Mouse (Mus musculus): ENCODE results near the gene Adrm1. TPM values are rescaled to one million over a fixed set of nuclear protein-coding genes. Genes with fewer than 3 reads are reported as not detected.

The Adrm1 gene
- polyA plus RNA-seq, 1 experiment from 2014 or later = 107 TPM

- Histone ChIP-seq H3K9me3 (replicated peaks) (no peaks in the 10 kb centered on the region), H3K4me3 (replicated peaks) (no peak overlapping the region), H3K27ac (replicated peaks) (no peak overlapping the region), H3K36me3 (replicated peaks) (no peaks in the 10 kb centered on the region), H3K27me3 (no peaks in the 10 kb centered on the region), H3K4me1 (replicated peaks) (no peaks in the 10 kb centered on the region), H3K4me2 (no peak overlapping the region), H3K9ac (no peak overlapping the region)
- no peak for ATAC-seq (ENCODE audit: insufficient read depth)
- WGBS (ENCODE audit: insufficient replicate concordance) = 65% methylated on average over 6 of the region's 6 CpGs
These were observed 13.4 kb downstream of the Adrm1 start for GRCm38 (mm10) chr2:180184752-180185109.

GRCm38 (mm10) chr2:180185686-180186085 is 14.4 kb downstream of the Adrm1 start:
- Histone ChIP-seq H3K4me3 (replicated peaks) (no peak overlapping the region), H3K36me3 (replicated peaks) (no peaks in the 10 kb centered on the region), H3K4me1 (replicated peaks) (no peaks in the 10 kb centered on the region), H3K27me3 (no peaks in the 10 kb centered on the region), H3K4me2 (no peak overlapping the region), H3K27ac (replicated peaks) (no peak overlapping the region), H3K9me3 (replicated peaks) (no peaks in the 10 kb centered on the region), H3K9ac (no peak overlapping the region)
- WGBS (ENCODE audit: insufficient replicate concordance) = 80% methylated on average over 14 of the region's 14 CpGs
- ATAC-seq (ENCODE audit: insufficient read depth) = no peak

- no peak overlapping the region for H3K27ac ChIP-seq (replicated peaks)
- H3K4me3 ChIP-seq (replicated peaks) = no peak overlapping the region
- no peak for ATAC-seq (ENCODE audit: insufficient read depth)
- H3K36me3 ChIP-seq (replicated peaks) = no peaks in the 10 kb centered on the region
- H3K27me3 ChIP-seq = no peaks in the 10 kb centered on the region
- WGBS (ENCODE audit: insufficient replicate concordance) = 77% methylated on average over 11 of the region's 11 CpGs
- no peaks in the 10 kb centered on the region for H3K9me3 ChIP-seq (replicated peaks)
- H3K4me1 ChIP-seq (replicated peaks) = no peaks in the 10 kb centered on the region
- no peak overlapping the region for H3K9ac ChIP-seq
- H3K4me2 ChIP-seq = no peak overlapping the region
These were observed 16.1 kb downstream of the Adrm1 start for GRCm38 (mm10) chr2:180187362-180187761.

- no peaks in the 10 kb centered on the region for H3K27me3 ChIP-seq
- H3K36me3 ChIP-seq (replicated peaks) = no peaks in the 10 kb centered on the region
- 51% methylated on average over 10 of the region's 12 CpGs for WGBS (ENCODE audit: insufficient replicate concordance)
- no peaks in the 10 kb centered on the region for H3K9me3 ChIP-seq (replicated peaks)
- H3K4me3 ChIP-seq (replicated peaks) = no peak overlapping the region
- no peak for ATAC-seq (ENCODE audit: insufficient read depth)
- H3K4me1 ChIP-seq (replicated peaks) = no peaks in the 10 kb centered on the region
- no peak overlapping the region for H3K27ac ChIP-seq (replicated peaks)
- H3K4me2 ChIP-seq = no peak overlapping the region
- H3K9ac ChIP-seq = no peak overlapping the region
These were observed 25.5 kb downstream of the Adrm1 start for GRCm38 (mm10) chr2:180196610-180197322.

GRCm38 (mm10) chr2:180197323-180198037 is 26.2 kb downstream of the Adrm1 start:
- Histone ChIP-seq H3K36me3 (replicated peaks) (no peaks in the 10 kb centered on the region), H3K4me1 (replicated peaks) (no peaks in the 10 kb centered on the region), H3K4me2 (no peak overlapping the region), H3K9me3 (replicated peaks) (no peaks in the 10 kb centered on the region), H3K4me3 (replicated peaks) (no peak overlapping the region), H3K27me3 (no peaks in the 10 kb centered on the region), H3K27ac (replicated peaks) (no peak overlapping the region), H3K9ac (no peak overlapping the region)
- ATAC-seq (ENCODE audit: insufficient read depth) = no peak
- WGBS (ENCODE audit: insufficient replicate concordance) = 58% methylated on average over 10 of the region's 10 CpGs

GRCm38 (mm10) chr2:180198782-180199181 is 27.5 kb downstream of the Adrm1 start:
- ATAC-seq (ENCODE audit: insufficient read depth) = no peak
- 85% methylated on average over 10 of the region's 10 CpGs for WGBS (ENCODE audit: insufficient replicate concordance)
- H3K27ac ChIP-seq (replicated peaks) = no peak overlapping the region
- H3K4me1 ChIP-seq (replicated peaks) = no peaks in the 10 kb centered on the region
- no peak overlapping the region for H3K4me3 ChIP-seq (replicated peaks)
- H3K9me3 ChIP-seq (replicated peaks) = no peaks in the 10 kb centered on the region
- H3K27me3 ChIP-seq = no peaks in the 10 kb centered on the region
- H3K4me2 ChIP-seq = no peak overlapping the region
- no peaks in the 10 kb centered on the region for H3K36me3 ChIP-seq (replicated peaks)
- no peak overlapping the region for H3K9ac ChIP-seq

- ATAC-seq (ENCODE audit: insufficient read depth) = no peak
- Histone ChIP-seq H3K4me1 (replicated peaks) (no peaks in the 10 kb centered on the region), H3K4me3 (replicated peaks) (no peak overlapping the region), H3K27me3 (no peaks in the 10 kb centered on the region), H3K27ac (replicated peaks) (no peak overlapping the region), H3K9me3 (replicated peaks) (no peaks in the 10 kb centered on the region), H3K9ac (no peak overlapping the region), H3K4me2 (no peak overlapping the region), H3K36me3 (replicated peaks) (no peaks in the 10 kb centered on the region)
- WGBS (ENCODE audit: insufficient replicate concordance) = 66% methylated on average over 11 of the region's 11 CpGs
These were observed 29.4 kb downstream of the Adrm1 start for GRCm38 (mm10) chr2:180200681-180201080.

GRCm38 (mm10) chr2:180201303-180201702 is 30.0 kb downstream of the Adrm1 start:
- Histone ChIP-seq H3K4me1 (replicated peaks) (no peaks in the 10 kb centered on the region), H3K27ac (replicated peaks) (no peak overlapping the region), H3K27me3 (no peaks in the 10 kb centered on the region), H3K36me3 (replicated peaks) (no peaks in the 10 kb centered on the region), H3K4me3 (replicated peaks) (no peak overlapping the region), H3K9me3 (replicated peaks) (no peaks in the 10 kb centered on the region), H3K9ac (no peak overlapping the region), H3K4me2 (no peak overlapping the region)
- WGBS (ENCODE audit: insufficient replicate concordance) = 61% methylated on average over 9 of the region's 9 CpGs
- no peak for ATAC-seq (ENCODE audit: insufficient read depth)

GRCm38 (mm10) chr2:180202263-180202662 is 31.0 kb downstream of the Adrm1 start:
- Histone ChIP-seq H3K36me3 (replicated peaks) (no peaks in the 10 kb centered on the region), H3K4me2 (no peak overlapping the region), H3K27ac (replicated peaks) (no peak overlapping the region), H3K9ac (no peak overlapping the region), H3K4me1 (replicated peaks) (no peaks in the 10 kb centered on the region), H3K4me3 (replicated peaks) (no peak overlapping the region), H3K27me3 (no peaks in the 10 kb centered on the region), H3K9me3 (replicated peaks) (no peaks in the 10 kb centered on the region)
- 80% methylated on average over 14 of the region's 14 CpGs for WGBS (ENCODE audit: insufficient replicate concordance)
- ATAC-seq (ENCODE audit: insufficient read depth) = no peak

GRCm38 (mm10) chr2:180202805-180203204 is 31.5 kb downstream of the Adrm1 start:
- Histone ChIP-seq H3K4me3 (replicated peaks) (no peak overlapping the region), H3K27ac (replicated peaks) (no peak overlapping the region), H3K36me3 (replicated peaks) (no peaks in the 10 kb centered on the region), H3K27me3 (no peaks in the 10 kb centered on the region), H3K9ac (no peak overlapping the region), H3K4me1 (replicated peaks) (no peaks in the 10 kb centered on the region), H3K9me3 (replicated peaks) (no peaks in the 10 kb centered on the region), H3K4me2 (no peak overlapping the region)
- WGBS (ENCODE audit: insufficient replicate concordance) = 35% methylated on average over 10 of the region's 10 CpGs
- no peak for ATAC-seq (ENCODE audit: insufficient read depth)

GRCm38 (mm10) chr2:180204501-180204900 is 33.2 kb downstream of the Adrm1 start:
- no peak for ATAC-seq (ENCODE audit: insufficient read depth)
- no peaks in the 10 kb centered on the region for H3K9me3 ChIP-seq (replicated peaks)
- H3K36me3 ChIP-seq (replicated peaks) = no peaks in the 10 kb centered on the region
- H3K4me1 ChIP-seq (replicated peaks) = no peaks in the 10 kb centered on the region
- no peak overlapping the region for H3K9ac ChIP-seq
- WGBS (ENCODE audit: insufficient replicate concordance) = 81% methylated on average over 9 of the region's 9 CpGs
- H3K4me3 ChIP-seq (replicated peaks) = no peak overlapping the region
- H3K27ac ChIP-seq (replicated peaks) = no peak overlapping the region
- H3K4me2 ChIP-seq = no peak overlapping the region
- H3K27me3 ChIP-seq = no peaks in the 10 kb centered on the region

Measured in liver, embryonic 15.5 days (tissue).